Mouse (Mus musculus): ENCODE measurements at regions not wholly inside any gene's neighbourhood (a gene's known extent, or its start where the extent isn't known, plus 50 kb on each side); places are given as distances from the start of the nearest gene placed in this dataset.

DNA sequence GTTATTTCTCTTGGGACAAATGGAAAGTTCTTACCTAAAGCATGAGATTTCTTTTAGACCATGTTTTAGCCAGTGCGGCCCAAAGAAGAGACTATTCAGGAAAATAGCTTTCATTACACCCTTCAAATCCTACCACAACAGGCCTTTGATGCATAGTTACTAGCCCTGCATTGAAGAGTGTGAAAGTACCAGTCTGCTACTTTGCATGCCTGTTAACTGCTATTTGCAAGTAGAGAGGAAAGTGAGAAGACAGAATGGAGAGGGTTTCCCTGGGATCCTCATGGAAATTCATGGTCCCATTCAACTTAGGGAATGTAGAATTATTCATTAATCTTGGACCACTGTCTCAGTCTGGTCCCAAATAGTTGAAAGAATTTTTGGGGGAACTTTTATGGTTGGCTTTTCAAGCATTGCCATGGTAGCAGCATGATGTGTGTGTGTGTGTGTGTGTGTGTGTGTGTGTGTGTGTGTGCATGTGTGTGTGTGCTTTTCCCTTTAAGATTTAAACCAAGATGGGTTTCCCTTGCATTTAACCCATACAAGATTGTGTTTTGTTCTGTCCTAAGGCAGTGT lies 912.9 kb downstream of the Robo2 start:
- TF ChIP-seq CTCF (conservative IDR thresholded peaks at IDR 0.05; ENCODE audit: low read length) (no peak), NANOG (IDR thresholded peaks at IDR 0.05; ENCODE audit: borderline replicate concordance, low read length) (no peak), POU5F1 (IDR thresholded peaks at IDR 0.05; ENCODE audit: borderline replicate concordance, low read length) (no peak)
- H3K4me3 ChIP-seq (replicated peaks; ENCODE audit: low read length): no peak overlapping the region
- H3K27me3 ChIP-seq (ENCODE audit: insufficient read depth, low read length): peaks cover 7% of the 10 kb centered on the region; the same call in 1 of the 2 replicates
- no peaks in the 10 kb centered on the region for H3K9me3 ChIP-seq (ENCODE audit: low read length)
- H3K36me3 ChIP-seq (ENCODE audit: insufficient read depth, low read length): no peaks in the 10 kb centered on the region
- 0 out of 2 replicates have a peak, but pooled peaks cover 3% of the 10 kb centered on the region for H3K4me1 ChIP-seq (replicated peaks; ENCODE audit: low read depth, low read length)

- TF ChIP-seq NANOG (IDR thresholded peaks at IDR 0.05; ENCODE audit: borderline replicate concordance, low read length) (no peak), POU5F1 (IDR thresholded peaks at IDR 0.05; ENCODE audit: borderline replicate concordance, low read length) (no peak), CTCF (conservative IDR thresholded peaks at IDR 0.05; ENCODE audit: low read length) (no peak)
- Histone ChIP-seq H3K4me1 (replicated peaks; ENCODE audit: low read depth, low read length) (no peaks in the 10 kb centered on the region), H3K4me3 (replicated peaks; ENCODE audit: low read length) (no peak overlapping the region)
Measured at GRCm38 (mm10) chr16:73483214-73483856, 928.3 kb downstream of the Robo2 start.

GRCm38 (mm10) chr16:73482176-73482575 lies 929.4 kb downstream of the Robo2 start:
- no peaks in the 10 kb centered on the region for H3K36me3 ChIP-seq (ENCODE audit: insufficient read depth, low read length)
- no peaks in the 10 kb centered on the region for H3K9me3 ChIP-seq (ENCODE audit: low read length)
- TF ChIP-seq CTCF (conservative IDR thresholded peaks at IDR 0.05; ENCODE audit: low read length) (no peak), POU5F1 (IDR thresholded peaks at IDR 0.05; ENCODE audit: borderline replicate concordance, low read length) (no peak), NANOG (IDR thresholded peaks at IDR 0.05; ENCODE audit: borderline replicate concordance, low read length) (no peak)
- H3K4me1 ChIP-seq (replicated peaks; ENCODE audit: low read depth, low read length): no peaks in the 10 kb centered on the region
- H3K27me3 ChIP-seq (ENCODE audit: insufficient read depth, low read length): no peaks in the 10 kb centered on the region
- H3K4me3 ChIP-seq (replicated peaks; ENCODE audit: low read length): no peak overlapping the region

More at GRCm38 (mm10) chr16:73483214-73483856, 928.3 kb downstream of the Robo2 start:
- H3K36me3 ChIP-seq (ENCODE audit: insufficient read depth, low read length): no peaks in the 10 kb centered on the region
- H3K9me3 ChIP-seq (ENCODE audit: low read length): no peaks in the 10 kb centered on the region
- H3K27me3 ChIP-seq (ENCODE audit: insufficient read depth, low read length): no peaks in the 10 kb centered on the region

DNA sequence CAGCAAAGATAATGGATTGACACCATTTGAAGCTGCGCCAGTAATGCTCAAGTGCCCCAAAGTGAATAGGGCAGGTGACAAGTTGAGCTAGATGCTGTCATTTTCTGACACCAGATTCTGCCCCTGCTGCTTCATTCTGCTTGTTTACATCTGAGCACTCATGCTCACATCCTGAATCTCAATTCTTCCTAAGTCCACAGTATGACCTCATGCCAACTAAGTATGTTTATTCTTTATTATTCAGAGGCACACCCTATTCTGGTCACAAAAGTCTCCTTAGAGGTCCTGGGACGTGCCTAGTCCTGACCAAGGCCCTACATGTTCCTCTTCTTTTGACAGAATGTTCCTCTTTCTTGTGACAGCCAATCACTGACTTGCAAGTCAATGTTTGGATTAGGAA lies 938.1 kb downstream of the Robo2 start:
- Histone ChIP-seq H3K4me3 (replicated peaks; ENCODE audit: low read length) (no peak overlapping the region), H3K36me3 (ENCODE audit: insufficient read depth, low read length) (no peaks in the 10 kb centered on the region), H3K4me1 (replicated peaks; ENCODE audit: low read depth, low read length) (no peaks in the 10 kb centered on the region), H3K27me3 (ENCODE audit: insufficient read depth, low read length) (no peaks in the 10 kb centered on the region), H3K9me3 (ENCODE audit: low read length) (no peaks in the 10 kb centered on the region)
- TF ChIP-seq NANOG (IDR thresholded peaks at IDR 0.05; ENCODE audit: borderline replicate concordance, low read length) (no peak), CTCF (conservative IDR thresholded peaks at IDR 0.05; ENCODE audit: low read length) (no peak), POU5F1 (IDR thresholded peaks at IDR 0.05; ENCODE audit: borderline replicate concordance, low read length) (no peak)

DNA sequence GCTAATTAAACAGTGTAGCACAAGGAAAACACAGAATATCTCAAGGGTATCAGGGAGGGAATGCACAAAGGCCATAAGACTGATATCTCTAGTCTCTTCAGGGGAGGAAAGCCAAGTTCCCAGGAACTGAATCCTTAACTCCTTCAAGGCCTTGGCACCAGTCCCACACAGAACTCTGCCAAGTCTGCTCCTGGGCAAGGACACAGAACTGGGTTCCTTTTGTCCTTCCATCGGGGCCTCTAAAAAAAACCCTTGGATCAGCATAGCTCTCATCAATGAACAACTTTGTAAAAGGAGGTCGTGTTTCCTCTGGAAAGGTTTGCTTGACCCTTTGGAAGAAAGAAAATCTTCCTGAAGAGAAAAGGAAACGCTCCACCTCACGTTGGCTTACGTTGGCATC lies 940.1 kb downstream of the Robo2 start:
- no peak overlapping the region for H3K4me3 ChIP-seq (replicated peaks; ENCODE audit: low read length)
- H3K27me3 ChIP-seq (ENCODE audit: insufficient read depth, low read length): no peaks in the 10 kb centered on the region
- no peak for TF ChIP-seq NANOG (IDR thresholded peaks at IDR 0.05; ENCODE audit: borderline replicate concordance, low read length)
- TF ChIP-seq CTCF (conservative IDR thresholded peaks at IDR 0.05; ENCODE audit: low read length): no peak
- TF ChIP-seq POU5F1 (IDR thresholded peaks at IDR 0.05; ENCODE audit: borderline replicate concordance, low read length): no peak

DNA sequence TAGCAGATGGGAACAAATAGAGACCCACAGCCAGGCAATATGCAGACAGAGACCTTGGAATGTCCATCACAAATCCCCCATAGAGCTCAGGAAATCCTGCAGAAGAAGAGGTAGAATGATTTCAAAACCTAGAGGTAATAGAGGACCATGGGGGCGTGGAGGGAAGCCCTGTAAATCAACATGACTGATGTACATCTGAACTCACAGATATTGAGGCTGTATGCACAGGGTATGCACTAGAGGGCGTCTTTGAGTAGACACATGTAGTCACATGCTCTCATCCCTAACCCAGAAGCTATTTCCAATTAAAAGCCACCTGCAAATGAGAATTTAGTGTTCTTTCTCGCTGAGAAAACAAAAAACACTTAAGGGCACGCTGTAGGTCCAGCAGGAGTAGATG lies 941.1 kb downstream of the Robo2 start:
- no peak overlapping the region for H3K4me3 ChIP-seq (replicated peaks; ENCODE audit: low read length)
- TF ChIP-seq CTCF (conservative IDR thresholded peaks at IDR 0.05; ENCODE audit: low read length): peak; percentile 43
- no peak for TF ChIP-seq POU5F1 (IDR thresholded peaks at IDR 0.05; ENCODE audit: borderline replicate concordance, low read length)
- no peak for TF ChIP-seq NANOG (IDR thresholded peaks at IDR 0.05; ENCODE audit: borderline replicate concordance, low read length)
- no peaks in the 10 kb centered on the region for H3K4me1 ChIP-seq (replicated peaks; ENCODE audit: low read depth, low read length)
- no peaks in the 10 kb centered on the region for H3K9me3 ChIP-seq (ENCODE audit: low read length)
- H3K36me3 ChIP-seq (ENCODE audit: insufficient read depth, low read length): no peaks in the 10 kb centered on the region
- H3K27me3 ChIP-seq (ENCODE audit: insufficient read depth, low read length): no peaks in the 10 kb centered on the region

More for the DNA sequence above, 940.1 kb downstream of the Robo2 start:
- no peaks in the 10 kb centered on the region for H3K4me1 ChIP-seq (replicated peaks; ENCODE audit: low read depth, low read length)
- H3K9me3 ChIP-seq (ENCODE audit: low read length): no peaks in the 10 kb centered on the region
- no peaks in the 10 kb centered on the region for H3K36me3 ChIP-seq (ENCODE audit: insufficient read depth, low read length)

GRCm38 (mm10) chr16:73466296-73466695 lies 945.3 kb downstream of the Robo2 start:
- Histone ChIP-seq H3K4me3 (replicated peaks; ENCODE audit: low read length) (no peak overlapping the region), H3K4me1 (replicated peaks; ENCODE audit: low read depth, low read length) (no peaks in the 10 kb centered on the region), H3K27me3 (ENCODE audit: insufficient read depth, low read length) (no peaks in the 10 kb centered on the region), H3K36me3 (ENCODE audit: insufficient read depth, low read length) (no peaks in the 10 kb centered on the region), H3K9me3 (ENCODE audit: low read length) (no peaks in the 10 kb centered on the region)
- TF ChIP-seq POU5F1 (IDR thresholded peaks at IDR 0.05; ENCODE audit: borderline replicate concordance, low read length) (no peak), NANOG (IDR thresholded peaks at IDR 0.05; ENCODE audit: borderline replicate concordance, low read length) (no peak), CTCF (conservative IDR thresholded peaks at IDR 0.05; ENCODE audit: low read length) (no peak)

DNA sequence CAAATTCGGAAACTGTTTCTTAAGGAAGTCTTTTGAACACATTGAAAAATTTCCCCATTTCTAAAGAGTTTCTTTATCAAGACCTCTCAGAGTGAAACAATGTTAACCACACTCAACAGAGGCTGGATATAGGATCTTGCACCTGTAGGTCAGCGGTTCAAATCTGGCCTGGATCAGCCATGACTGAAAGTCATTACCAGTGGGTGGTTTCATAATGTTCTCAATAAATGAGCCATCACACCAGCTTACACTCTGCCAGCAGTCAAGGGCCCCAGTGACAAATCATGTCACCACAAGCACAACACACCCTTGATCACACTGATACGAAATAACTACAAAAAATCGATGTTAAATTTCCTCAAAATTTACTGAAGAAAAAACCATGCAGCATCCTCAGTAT lies 949.1 kb downstream of the Robo2 start:
- TF ChIP-seq NANOG (IDR thresholded peaks at IDR 0.05; ENCODE audit: borderline replicate concordance, low read length): no peak
- TF ChIP-seq POU5F1 (IDR thresholded peaks at IDR 0.05; ENCODE audit: borderline replicate concordance, low read length): no peak
- TF ChIP-seq CTCF (conservative IDR thresholded peaks at IDR 0.05; ENCODE audit: low read length): no peak
- Histone ChIP-seq H3K4me1 (replicated peaks; ENCODE audit: low read depth, low read length) (no peaks in the 10 kb centered on the region), H3K27me3 (ENCODE audit: insufficient read depth, low read length) (no peaks in the 10 kb centered on the region), H3K4me3 (replicated peaks; ENCODE audit: low read length) (no peak overlapping the region), H3K9me3 (ENCODE audit: low read length) (no peaks in the 10 kb centered on the region), H3K36me3 (ENCODE audit: insufficient read depth, low read length) (no peaks in the 10 kb centered on the region)

Measured in E14TG2a.4 (cell line).